Mouse (Mus musculus): Measurements from ENCODE around the gene Dcaf15. TPM values are rescaled to one million over a fixed set of nuclear protein-coding genes. Genes with fewer than 3 reads are reported as not detected.

Gene Dcaf15
- polyA plus RNA-seq (2015; fragmentation: Nextera tagmentation; extraction: Ambion mirVana) = 14.7 and 18.1 TPM in 2 replicates

GRCm38 (mm10) chr8:84104697-84105609 lies at the start of gene Dcaf15:
Gene Dcaf15, minus strand, starts transcription at chr8:84104768.
- peak; percentile 99 for DNase-seq (ENCODE audit: low spot score)

GRCm38 (mm10) chr8:84149181-84149580 lies 44.6 kb upstream of the Dcaf15 start:
- no peak for DNase-seq (ENCODE audit: low spot score)

GRCm38 (mm10) chr8:84148531-84148850 lies 43.9 kb upstream of the Dcaf15 start:
- DNase-seq (ENCODE audit: low spot score) = no peak

DNA sequence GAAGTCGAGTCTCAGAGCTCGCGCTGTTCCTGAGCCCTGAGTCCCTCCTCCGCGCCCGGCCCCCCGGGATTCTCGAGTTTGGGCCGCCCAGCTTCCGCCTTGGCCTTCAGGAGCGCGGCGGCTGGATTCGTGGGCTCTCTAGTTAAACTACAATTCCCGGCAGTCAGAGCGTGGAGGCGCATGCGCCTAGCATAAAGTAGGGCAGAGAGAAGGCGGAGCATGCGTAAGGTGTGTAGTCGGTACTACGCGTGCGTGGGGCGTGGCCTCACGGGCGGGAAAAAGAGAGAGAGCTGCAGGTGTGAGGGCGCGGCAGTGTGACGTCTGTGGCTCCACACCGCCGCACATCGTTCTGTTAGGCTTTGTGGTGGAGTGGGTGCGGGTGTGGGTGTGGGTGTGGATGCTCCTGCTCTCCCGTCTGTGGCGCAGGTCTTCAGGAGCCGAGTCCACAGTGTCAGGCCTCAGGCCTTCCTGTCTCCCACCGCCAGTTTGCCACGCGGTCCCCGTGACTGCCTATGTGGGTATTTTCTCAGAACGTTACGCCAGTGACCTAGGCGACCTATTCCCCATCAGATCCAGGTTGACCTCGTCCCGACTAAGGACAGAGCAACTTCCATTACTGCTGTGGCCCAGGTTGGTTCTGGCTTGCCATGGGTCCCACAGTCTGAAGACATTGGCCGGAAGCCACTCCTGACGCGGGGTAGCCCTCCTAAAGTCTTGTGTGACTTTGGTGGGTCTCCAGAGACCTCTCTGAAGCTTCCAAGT lies 43.4 kb upstream of the Dcaf15 start, which contains the start of the genes Cc2d1a and 4930432K21Rik:
Gene Cc2d1a, minus strand, starts transcription at position 168 of the 762 bp plus-strand sequence.
Gene 4930432K21Rik, plus strand, starts transcription at position 257 of the 762 bp plus-strand sequence.
- DNase-seq (ENCODE audit: low spot score) = peak; percentile 97

GRCm38 (mm10) chr8:84147324-84147766 lies 42.8 kb upstream of the Dcaf15 start:
- DNase-seq (ENCODE audit: low spot score) = no peak

- DNase-seq (ENCODE audit: low spot score) = no peak
Observed at GRCm38 (mm10) chr8:84144636-84145245, 40.2 kb upstream of the Dcaf15 start.

DNA sequence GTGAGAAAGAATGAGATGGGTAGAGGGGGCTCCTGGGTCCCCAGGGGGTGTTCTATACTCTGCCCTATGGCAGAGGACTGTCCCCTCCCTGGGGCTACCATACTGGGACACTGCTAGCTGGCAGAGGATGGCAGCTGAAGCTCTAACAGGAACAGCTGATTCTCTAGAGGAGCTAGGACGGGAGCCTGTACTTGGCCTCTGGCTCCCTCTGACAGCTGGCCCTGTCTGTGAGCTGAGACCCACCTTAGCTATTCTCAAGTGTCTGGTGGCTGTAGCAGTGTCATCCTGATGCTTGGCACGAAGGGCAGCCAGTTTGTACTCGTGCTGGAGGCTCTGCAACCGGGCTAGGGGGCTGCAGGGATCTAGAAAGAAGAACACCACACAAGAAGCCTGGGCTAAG lies 36.3 kb upstream of the Dcaf15 start:
- no peak for DNase-seq (ENCODE audit: low spot score)

- DNase-seq (ENCODE audit: low spot score) = no peak
Observed at GRCm38 (mm10) chr8:84137848-84138247, 33.3 kb upstream of the Dcaf15 start.

GRCm38 (mm10) chr8:84132225-84132624 lies 27.7 kb upstream of the Dcaf15 start:
- peak; percentile 53 for DNase-seq (ENCODE audit: low spot score)

DNA sequence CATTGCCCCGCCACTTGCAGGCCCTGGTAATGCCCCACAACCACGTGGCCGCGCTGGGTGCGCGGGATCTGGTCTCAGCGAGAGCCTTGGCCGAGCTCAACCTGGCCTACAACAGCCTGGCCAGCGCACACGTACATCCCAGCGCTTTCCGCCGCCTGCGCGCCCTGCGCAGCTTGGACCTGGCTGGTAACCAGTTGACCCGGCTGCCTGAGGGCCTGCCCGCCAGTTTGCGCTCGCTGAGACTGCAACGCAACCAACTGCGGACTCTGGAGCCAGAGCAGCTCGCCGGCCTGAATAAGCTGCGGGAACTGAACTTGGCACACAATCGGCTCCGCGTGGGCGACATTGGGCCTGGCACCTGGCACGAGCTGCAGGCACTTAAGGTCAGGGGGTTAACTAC lies 26.2 kb upstream of the Dcaf15 start:
- DNase-seq (ENCODE audit: low spot score) = no peak

GRCm38 (mm10) chr8:84128277-84128676 lies 23.7 kb upstream of the Dcaf15 start:
- peak; percentile 72 for DNase-seq (ENCODE audit: low spot score)

- DNase-seq (ENCODE audit: low spot score) = peak; percentile 85
Observed at GRCm38 (mm10) chr8:84127202-84127901, 22.8 kb upstream of the Dcaf15 start.

DNA sequence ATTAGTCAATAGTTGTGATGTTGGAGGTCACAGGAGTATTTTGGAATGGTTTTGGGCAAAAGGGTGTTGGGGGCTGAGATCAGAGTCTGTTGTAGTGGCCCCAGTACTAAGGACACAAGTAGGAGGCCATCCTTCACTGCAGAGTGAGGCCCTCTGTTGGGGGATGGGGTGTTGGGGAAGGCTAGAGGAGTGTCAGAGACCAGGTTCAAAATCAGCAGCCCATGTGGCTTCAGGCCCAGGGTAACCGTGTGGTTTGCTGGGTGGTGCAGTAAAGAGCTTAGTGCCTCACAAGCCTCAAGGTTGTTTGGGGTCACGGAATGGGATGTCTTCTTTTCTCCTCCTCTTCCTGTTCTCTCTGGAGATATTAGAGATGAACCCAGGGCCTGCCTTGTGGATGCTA lies 22.2 kb upstream of the Dcaf15 start:
- no peak for DNase-seq (ENCODE audit: low spot score)

DNA sequence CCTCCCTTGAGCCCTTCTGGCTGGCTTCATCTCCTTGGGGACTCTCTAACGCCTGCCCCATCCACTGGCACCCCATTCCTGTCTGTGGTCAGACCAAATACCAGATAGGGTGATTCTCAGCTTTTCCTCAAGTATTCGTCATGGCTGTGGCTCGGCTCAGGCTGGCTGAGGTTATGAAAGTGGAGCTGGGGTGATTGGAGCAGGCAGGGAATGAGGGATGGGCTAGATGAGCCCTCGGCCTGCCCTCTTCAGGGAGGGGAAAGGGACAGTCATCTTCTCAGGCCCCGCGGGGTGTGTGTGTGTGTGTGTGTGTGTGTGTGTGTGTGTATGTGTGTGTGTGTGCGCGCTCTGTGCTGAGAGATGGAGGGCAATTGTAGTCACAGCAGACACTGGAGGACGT lies 21.1 kb upstream of the Dcaf15 start, which contains the start of gene Podnl1:
Gene Podnl1, plus strand, starts transcription at position 334 of the 400 bp plus-strand sequence.
- DNase-seq (ENCODE audit: low spot score) = no peak

- DNase-seq (ENCODE audit: low spot score) = no peak
Observed at GRCm38 (mm10) chr8:84122151-84122550, 17.6 kb upstream of the Dcaf15 start.

DNA sequence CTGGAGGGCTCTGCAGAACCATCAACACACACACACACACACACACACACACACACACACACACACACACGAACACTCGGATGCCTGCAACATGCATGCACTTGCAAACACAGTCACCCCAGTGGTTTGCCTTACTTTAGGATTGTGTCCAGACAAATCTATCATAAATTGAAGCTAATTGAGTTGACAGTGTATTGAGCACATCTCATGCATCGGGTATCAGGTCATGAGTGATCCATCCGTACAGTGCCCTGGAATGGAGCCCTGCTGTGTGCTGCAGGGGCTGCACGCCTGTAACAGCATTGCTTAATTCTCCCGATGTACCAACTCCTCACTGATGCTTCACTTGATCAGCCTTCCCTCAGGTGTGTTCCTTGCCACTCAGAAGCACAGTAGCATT lies 11.1 kb upstream of the Dcaf15 start:
- DNase-seq (ENCODE audit: low spot score) = no peak

GRCm38 (mm10) chr8:84106216-84107040 lies 1.9 kb upstream of the Dcaf15 start:
- no peak for DNase-seq (ENCODE audit: low spot score)

DNA sequence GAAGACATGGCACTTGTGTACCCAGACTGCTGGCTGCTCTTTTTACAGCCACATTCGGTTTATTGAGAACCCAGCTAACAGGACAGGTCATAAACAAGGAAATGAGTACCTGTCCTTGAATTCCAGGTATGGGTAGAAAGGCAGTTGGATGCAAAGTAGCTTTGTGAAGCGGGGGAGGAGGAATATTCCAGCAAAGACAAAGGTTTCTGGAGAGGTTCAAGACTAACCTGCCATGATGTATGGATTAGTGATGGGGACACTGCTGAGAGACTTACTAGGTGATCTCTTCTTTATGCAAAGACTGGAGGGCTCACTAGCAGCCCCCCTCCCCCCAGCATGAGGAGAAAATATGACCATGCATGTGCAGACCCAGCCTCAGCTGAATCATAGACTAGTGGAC lies 1.1 kb upstream of the Dcaf15 start:
- DNase-seq (ENCODE audit: low spot score) = no peak

GRCm38 (mm10) chr8:84104221-84104620 lies 347 bp downstream of the Dcaf15 start:
- peak; percentile 81 for DNase-seq (ENCODE audit: low spot score)

DNA sequence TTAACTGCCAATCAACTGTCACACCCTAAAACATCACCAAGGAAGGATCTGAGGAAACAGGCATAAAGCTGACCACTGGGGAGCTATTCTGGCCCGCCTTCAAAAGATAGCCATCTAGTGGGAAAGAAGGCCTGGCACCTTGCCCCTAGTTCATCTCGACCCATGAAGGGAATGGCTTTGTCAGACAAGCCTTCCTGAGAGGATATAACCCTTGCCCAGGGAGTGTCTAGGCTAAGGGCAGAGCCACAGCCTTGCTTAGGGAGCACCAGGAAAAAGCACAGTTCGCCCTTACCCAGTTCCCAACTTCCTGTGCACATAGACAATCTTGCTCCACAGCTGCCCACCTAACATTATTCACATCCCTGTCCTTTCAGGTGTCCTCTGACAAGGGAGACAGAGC lies 967 bp downstream of the Dcaf15 start:
- DNase-seq (ENCODE audit: low spot score) = no peak
